Mouse (Mus musculus) embryonic facial prominence, embryonic 14.5 days (tissue): ENCODE data around the gene Olr1. TPM values are rescaled to one million over a fixed set of nuclear protein-coding genes. Genes with fewer than 3 reads are reported as not detected.

Source experiments
- ATAC-seq: fragments of 200-750 bp; cut with Nextera tagmentation; 2 replicates; pipeline ENCODE4 v1.8.0; 2017; ENCODE audit warnings: low read depth, moderate number of reproducible peaks, moderate TSS enrichment
- DNase-seq: peaks from one replicate; pipeline ENCODE4 v3.0.0-alpha.2; 2015; ENCODE audit warnings: low spot score
- H3K27ac ChIP-seq: fragments of 300-500 bp; sonication (generic); replicated peaks from 2 replicates; pipeline ENCODE4 v1.5.1; 2014; ENCODE audit warnings: low read depth, mild to moderate bottlenecking, low read length, moderate library complexity
- H3K27me3 ChIP-seq: fragments of 300-500 bp; sonication (generic); replicated peaks from 2 replicates; pipeline ENCODE4 v1.6.1; 2014; ENCODE audit warnings: low read length; ENCODE audit not compliant: control insufficient read depth, insufficient read depth
- H3K36me3 ChIP-seq: fragments of 300-500 bp; sonication (generic); 2 replicates; pipeline ENCODE4 v1.6.1; 2014; ENCODE audit warnings: low read length, mixed read lengths; ENCODE audit not compliant: control insufficient read depth, insufficient read depth
- H3K4me1 ChIP-seq: fragments of 300-500 bp; sonication (generic); 2 replicates; pipeline ENCODE4 v1.6.1; 2014; ENCODE audit warnings: antibody characterized with exemption, low read length; ENCODE audit not compliant: control insufficient read depth, insufficient read depth
- H3K4me2 ChIP-seq: fragments of 300-500 bp; sonication (generic); 2 replicates; pipeline ENCODE4 v1.6.1; 2014; ENCODE audit warnings: low read depth, mild to moderate bottlenecking, low read length, moderate library complexity, mixed read lengths
- H3K4me3 ChIP-seq: fragments of 300-500 bp; sonication (generic); 2 replicates; pipeline ENCODE4 v1.5.1; 2014; ENCODE audit warnings: low read depth, mild to moderate bottlenecking, low read length
- H3K9ac ChIP-seq: fragments of 300-500 bp; sonication (generic); 2 replicates; pipeline ENCODE4 v1.6.1; 2014; ENCODE audit warnings: low read depth, mild to moderate bottlenecking, low read length, moderate library complexity, mixed read lengths
- H3K9me3 ChIP-seq: fragments of 300-500 bp; sonication (generic); 2 replicates; pipeline ENCODE4 v1.6.1; 2016; ENCODE audit warnings: low read length; ENCODE audit not compliant: control insufficient read depth
- WGBS: fragments of 180-500 bp; shearing (Covaris S2); extraction: QIAGEN DNeasy Blood & Tissue Kit; methylation state at CpG from one replicate; pipeline ENCODE4 v1.1.7; 2014; 5-methylcytosine and 5-hydroxymethylcytosine counted together
- polyA plus RNA-seq: library from polyadenylated mRNA; unstranded; fragments of >200 nt; fragmentation: Nextera tagmentation; extraction: Ambion mirVana; gene quantifications from 2 replicates; pipeline ENCODE4 v1.2.1, GENCODE M21; 2014

Gene Olr1
- polyA plus RNA-seq, 1 experiment from 2014 or later, result 0.06 TPM

DNA sequence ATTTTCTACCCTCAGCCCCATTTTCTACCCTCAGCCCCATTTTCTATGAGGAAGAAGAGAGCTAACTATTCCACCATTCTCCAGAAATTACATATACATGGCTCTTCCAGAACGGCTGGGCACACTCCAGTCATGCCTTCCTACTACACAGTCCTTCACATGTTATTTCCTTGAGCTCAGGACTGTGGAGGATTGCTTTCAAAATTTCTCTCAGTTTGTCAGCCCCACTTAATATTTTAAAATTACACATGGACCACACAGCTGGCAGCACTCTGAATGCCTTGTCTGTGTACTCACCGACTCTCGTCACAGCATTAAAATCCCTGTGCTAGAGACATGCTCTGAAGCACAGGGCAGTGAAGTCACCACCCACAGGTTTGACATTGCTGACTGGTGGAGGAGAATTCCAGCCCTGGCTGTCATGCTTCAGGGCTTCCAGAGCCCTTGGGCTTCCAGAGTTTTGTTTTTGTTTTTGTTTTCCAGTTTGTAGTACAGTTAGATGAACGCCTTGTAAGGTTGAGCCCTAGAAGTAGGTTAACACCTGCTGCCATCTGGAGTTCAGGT lies 27.7 kb upstream of the Olr1 start:
- Histone ChIP-seq H3K9me3 (no peaks in the 10 kb centered on the region), H3K4me1 (peaks cover 9% of the 10 kb centered on the region), H3K27ac (no peak overlapping the region), H3K4me3 (peak overlapping the region; percentile 85), H3K4me2 (peak overlapping the region; percentile 82), H3K9ac (peak overlapping the region; percentile 83; the same call in 1 of the 2 replicates), H3K36me3 (peaks cover 22% of the 10 kb centered on the region), H3K27me3 (no peaks in the 10 kb centered on the region)
- 45% methylated on average over 4 of the region's 4 CpGs for WGBS
- ATAC-seq, result no peak
- no peak for DNase-seq

DNA sequence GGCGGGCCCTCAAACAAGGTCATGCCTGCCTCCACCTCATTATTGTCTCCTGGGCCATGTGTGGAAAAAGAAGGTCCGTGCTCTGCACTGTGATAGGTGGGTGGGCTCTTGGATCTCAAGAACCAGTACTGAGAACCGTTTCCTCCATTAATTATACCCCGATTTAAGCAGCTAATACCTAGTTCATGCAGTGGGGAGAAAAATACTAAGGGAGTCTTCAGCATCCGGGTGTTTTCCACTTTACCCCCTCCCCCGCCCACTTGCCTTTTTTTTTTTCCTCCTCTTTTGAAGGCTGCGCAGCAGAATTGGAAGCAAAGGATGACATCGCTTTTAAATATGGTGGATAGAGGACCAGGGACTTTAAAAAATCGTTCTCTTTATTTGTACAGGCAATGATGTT lies 27.1 kb upstream of the Olr1 start:
- no peaks in the 10 kb centered on the region for H3K9me3 ChIP-seq
- DNase-seq, result no peak
- H3K9ac ChIP-seq, result peak overlapping the region; percentile 83
- 19% methylated on average over 9 of the region's 9 CpGs for WGBS
- H3K27ac ChIP-seq, result no peak overlapping the region
- H3K4me1 ChIP-seq, result peaks cover 9% of the 10 kb centered on the region
- peak overlapping the region; percentile 85 for H3K4me3 ChIP-seq
- peaks cover 16% of the 10 kb centered on the region for H3K36me3 ChIP-seq
- H3K27me3 ChIP-seq, result no peaks in the 10 kb centered on the region
- ATAC-seq, result no peak
- peak overlapping the region; percentile 82 for H3K4me2 ChIP-seq

DNA sequence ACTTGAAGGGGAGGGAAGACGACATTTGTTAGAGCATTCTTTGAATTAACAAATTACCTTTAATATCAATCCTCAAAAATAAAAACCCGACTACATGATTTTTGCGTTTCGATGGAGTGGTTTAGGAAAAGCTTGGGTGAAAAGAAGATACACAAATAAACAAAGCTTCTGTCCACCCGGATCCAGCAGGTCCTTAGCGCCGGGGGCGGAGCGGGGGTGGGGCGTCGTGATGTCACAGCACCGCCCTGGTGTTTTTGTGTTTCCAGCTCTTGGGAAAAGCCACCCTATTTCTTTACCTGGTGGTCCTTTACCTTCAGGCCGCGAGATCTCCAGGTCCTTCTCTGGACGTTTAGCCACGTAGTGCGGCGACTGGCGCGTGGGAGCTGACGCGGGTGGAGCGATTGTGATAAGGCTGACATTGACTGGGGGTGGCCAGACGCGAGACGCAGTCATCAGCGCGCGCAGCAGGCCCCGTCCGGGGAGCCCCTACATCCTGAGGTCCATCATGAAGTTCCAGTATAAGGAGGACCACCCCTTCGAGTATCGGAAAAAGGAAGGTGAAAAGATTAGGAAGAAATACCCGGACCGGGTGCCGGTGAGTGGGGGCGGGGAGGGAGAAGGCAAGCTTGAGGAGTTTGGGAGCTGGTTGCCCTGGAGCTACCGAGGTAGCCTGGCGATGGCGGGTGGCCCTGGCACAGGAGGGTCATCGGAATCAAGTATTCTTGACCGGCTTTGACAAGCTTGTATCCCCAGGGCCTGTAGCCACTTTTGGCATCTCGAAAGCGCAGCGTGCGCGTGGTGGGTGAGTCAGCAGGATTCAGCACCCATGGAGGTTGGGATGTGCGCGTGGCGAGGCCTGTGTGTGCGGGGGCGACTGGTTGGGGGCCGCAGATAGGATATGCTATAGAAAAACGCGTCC lies 26.2 kb upstream of the Olr1 start, which contains the start of gene Gabarapl1:
Gabarapl1 (plus strand) TSS at position 219 of the 919 bp plus-strand sequence.
- H3K4me2 ChIP-seq, result peak within 1 kb of the TSS; percentile 82
- H3K27me3 ChIP-seq, result no peaks in the 10 kb centered on the region
- peak; percentile 85 for DNase-seq
- H3K4me3 ChIP-seq, result peak within 1 kb of the TSS; percentile 85
- peaks cover 7% of the 10 kb centered on the region; the same call in 1 of the 2 replicates for H3K36me3 ChIP-seq
- ATAC-seq, result peak; percentile 86
- under 1% methylated on average over 53 of the region's 55 CpGs for WGBS
- H3K9ac ChIP-seq, result peak within 1 kb of the TSS; percentile 83
- peak within 1 kb of the TSS; percentile 76 for H3K27ac ChIP-seq
- peaks cover 9% of the 10 kb centered on the region for H3K4me1 ChIP-seq
- no peaks in the 10 kb centered on the region for H3K9me3 ChIP-seq

DNA sequence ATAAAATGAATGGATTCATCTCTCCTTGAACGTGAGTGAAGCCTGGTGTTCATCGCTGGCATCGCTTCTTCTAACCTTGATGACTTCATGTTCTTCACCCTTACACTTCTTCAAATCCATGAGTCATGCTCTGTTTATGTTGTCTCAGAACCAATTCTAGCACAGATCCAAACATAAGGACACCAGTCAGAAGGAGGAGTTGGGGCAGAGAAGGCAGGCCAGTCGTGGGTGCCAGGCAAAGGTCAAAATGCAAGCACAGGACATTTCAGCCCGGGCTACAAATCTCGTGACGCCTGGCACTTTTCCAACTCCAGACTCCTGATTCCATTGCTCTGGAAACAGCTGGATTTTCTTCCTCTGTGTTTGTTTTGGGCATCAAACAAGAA lies 25.6 kb upstream of the Olr1 start:
- peaks cover 9% of the 10 kb centered on the region for H3K4me1 ChIP-seq
- H3K9me3 ChIP-seq, result no peaks in the 10 kb centered on the region
- DNase-seq (peak; percentile 71), ATAC-seq (peak; percentile 47)
- peak overlapping the region; percentile 76; the same call in 1 of the 2 replicates for H3K27ac ChIP-seq
- H3K9ac ChIP-seq, result peak overlapping the region; percentile 83
- no peaks in the 10 kb centered on the region for H3K27me3 ChIP-seq
- WGBS, result 32% methylated on average over 7 of the region's 7 CpGs
- 0 out of 2 replicates have a peak, but pooled peaks cover 2% of the 10 kb centered on the region for H3K36me3 ChIP-seq
- H3K4me2 ChIP-seq, result peak overlapping the region; percentile 82
- peak overlapping the region; percentile 85 for H3K4me3 ChIP-seq

DNA sequence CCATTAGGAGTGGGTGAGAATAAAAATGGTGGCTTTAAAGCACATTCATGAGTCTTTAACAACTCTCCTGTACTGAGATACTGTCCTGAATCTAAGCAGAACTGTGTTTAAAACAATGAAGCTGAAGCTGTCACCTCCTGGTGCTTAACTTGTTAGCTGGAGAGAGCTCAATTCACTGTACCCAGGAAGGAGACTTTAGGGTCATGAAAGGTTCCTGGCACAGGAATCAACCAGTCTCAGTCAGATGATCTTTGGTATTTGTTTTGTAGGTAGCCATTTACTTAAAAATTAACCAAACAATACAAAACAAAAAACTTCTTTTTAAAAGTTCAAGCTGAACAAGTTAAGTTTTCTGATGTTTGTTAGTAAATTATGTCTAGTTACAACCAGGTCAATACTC lies 23.3 kb upstream of the Olr1 start:
- no peaks in the 10 kb centered on the region for H3K9me3 ChIP-seq
- H3K4me3 ChIP-seq, result no peak overlapping the region
- H3K27me3 ChIP-seq, result no peaks in the 10 kb centered on the region
- H3K27ac ChIP-seq, result no peak overlapping the region
- no peaks in the 10 kb centered on the region for H3K36me3 ChIP-seq
- no peak overlapping the region for H3K9ac ChIP-seq
- H3K4me1 ChIP-seq, result peaks cover 9% of the 10 kb centered on the region
- no peak for ATAC-seq
- no peak overlapping the region for H3K4me2 ChIP-seq
- DNase-seq, result no peak

DNA sequence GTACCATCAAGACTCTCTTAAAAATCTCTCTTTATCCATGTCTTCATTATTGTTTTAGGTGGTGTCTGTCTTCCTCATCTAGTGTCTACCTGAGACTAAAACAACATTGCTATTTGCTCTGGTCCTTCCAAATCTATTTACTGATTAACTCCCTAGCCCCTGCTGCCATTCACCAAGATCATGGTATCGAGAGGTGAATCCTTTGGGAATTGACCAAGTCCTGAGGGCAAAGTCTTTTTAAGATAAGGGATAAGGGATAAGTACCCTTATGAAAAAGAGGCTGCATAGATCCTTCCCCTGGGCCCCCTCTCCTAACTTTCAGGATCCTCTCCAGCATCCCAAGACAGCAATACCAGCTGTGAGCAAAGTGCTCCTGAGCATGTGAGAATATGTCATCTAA lies 22.6 kb upstream of the Olr1 start:
- ATAC-seq, result no peak
- H3K36me3 ChIP-seq, result no peaks in the 10 kb centered on the region
- H3K4me2 ChIP-seq, result no peak overlapping the region
- no peak overlapping the region for H3K27ac ChIP-seq
- H3K9me3 ChIP-seq, result no peaks in the 10 kb centered on the region
- peaks cover 5% of the 10 kb centered on the region for H3K4me1 ChIP-seq
- H3K4me3 ChIP-seq, result no peak overlapping the region
- no peak overlapping the region for H3K9ac ChIP-seq
- WGBS, result 63% methylated on average over 1 of the region's 1 CpGs
- no peak for DNase-seq
- no peaks in the 10 kb centered on the region for H3K27me3 ChIP-seq

DNA sequence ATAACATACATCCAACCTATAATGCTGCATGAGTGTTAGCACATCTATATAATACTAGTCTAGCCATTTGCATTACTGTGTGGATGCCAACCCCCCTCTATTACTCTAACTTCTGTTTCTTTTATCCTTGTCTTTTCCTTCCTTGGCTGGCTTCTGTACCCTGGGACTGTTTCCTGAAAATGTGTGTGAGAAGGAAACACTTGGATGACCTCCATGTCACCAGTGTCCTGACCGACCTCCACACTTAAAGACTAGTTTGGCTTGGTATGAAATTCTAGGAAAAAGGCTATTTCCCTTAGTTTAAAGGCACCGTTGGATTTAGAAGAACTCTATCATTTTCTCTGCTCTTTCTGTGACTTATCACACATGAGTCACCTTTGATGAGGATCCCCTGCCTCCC lies 20.5 kb upstream of the Olr1 start:
- 84% methylated on average over 2 of the region's 2 CpGs for WGBS

DNA sequence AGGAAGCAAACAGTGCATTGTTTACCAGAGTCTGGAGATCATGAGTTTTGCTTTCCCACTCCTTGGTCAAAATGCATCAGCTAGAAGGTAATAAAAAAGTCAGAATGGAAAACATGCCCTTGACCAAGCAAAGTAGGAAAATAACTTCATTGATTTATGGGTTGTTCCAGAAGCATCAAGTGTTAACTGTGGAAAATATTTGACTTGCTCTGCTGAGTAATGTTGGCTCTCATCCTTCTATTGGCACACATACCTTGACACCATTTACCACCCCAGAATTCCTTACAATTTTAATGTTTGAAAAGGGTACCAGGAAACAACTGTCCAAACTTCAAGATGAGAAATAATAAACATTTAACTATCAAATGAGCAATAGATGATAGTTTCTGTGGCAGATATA lies 19.1 kb upstream of the Olr1 start:
- DNase-seq (no peak), ATAC-seq (no peak)
- Histone ChIP-seq H3K9ac (no peak overlapping the region), H3K27ac (no peak overlapping the region), H3K27me3 (no peaks in the 10 kb centered on the region), H3K9me3 (no peaks in the 10 kb centered on the region), H3K36me3 (no peaks in the 10 kb centered on the region), H3K4me3 (no peak overlapping the region), H3K4me1 (no peaks in the 10 kb centered on the region), H3K4me2 (no peak overlapping the region)

More for the DNA sequence above, 20.5 kb upstream of the Olr1 start:
- H3K27me3 ChIP-seq, result no peaks in the 10 kb centered on the region
- no peaks in the 10 kb centered on the region for H3K36me3 ChIP-seq
- ATAC-seq (no peak), DNase-seq (no peak)
- no peaks in the 10 kb centered on the region for H3K9me3 ChIP-seq
- no peak overlapping the region for H3K27ac ChIP-seq
- no peak overlapping the region for H3K4me3 ChIP-seq
- H3K4me1 ChIP-seq, result peaks cover under 1% of the 10 kb centered on the region; the same call in 1 of the 2 replicates
- no peak overlapping the region for H3K9ac ChIP-seq
- H3K4me2 ChIP-seq, result no peak overlapping the region
